Mouse (Mus musculus): ENCODE measurements around the gene Cep112.

Gene Cep112

DNA sequence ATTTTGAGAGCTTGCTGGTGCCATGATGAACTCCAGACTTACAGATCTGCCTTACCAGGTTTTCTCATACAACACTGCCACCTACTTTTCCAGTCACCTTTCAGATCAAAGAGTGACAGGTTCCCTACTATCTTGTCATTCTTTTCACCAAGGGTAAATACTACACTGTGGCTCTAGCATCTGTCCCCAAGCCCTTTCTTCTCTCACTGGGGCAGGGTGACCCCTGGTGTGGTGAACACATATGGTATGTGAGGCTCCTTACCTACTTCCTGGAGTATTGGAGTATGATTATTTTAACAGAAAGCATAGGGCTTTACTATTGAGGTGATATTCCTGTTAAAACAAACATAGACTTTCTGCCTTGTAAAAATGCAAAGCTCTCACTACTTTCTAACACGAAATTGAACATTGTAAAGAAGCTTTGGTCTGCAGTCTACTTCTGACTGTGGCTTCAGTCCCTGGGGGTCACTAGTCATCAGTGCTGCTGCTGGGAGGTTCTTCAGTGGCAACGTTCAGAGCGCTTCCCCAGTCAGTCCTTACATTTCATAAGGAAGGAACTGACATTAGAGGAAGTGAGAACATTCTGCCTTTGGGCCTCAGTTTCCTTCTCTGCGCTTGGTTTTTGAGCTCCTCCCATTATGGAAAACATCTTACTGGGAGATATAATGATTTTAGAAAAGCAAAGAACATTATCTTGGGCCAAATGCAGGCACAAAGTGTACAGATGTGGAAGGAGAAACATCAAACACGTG lies 168.4 kb downstream of the Cep112 start:
- intact Hi-C loops (cut with DNase I), result no loop called here

DNA sequence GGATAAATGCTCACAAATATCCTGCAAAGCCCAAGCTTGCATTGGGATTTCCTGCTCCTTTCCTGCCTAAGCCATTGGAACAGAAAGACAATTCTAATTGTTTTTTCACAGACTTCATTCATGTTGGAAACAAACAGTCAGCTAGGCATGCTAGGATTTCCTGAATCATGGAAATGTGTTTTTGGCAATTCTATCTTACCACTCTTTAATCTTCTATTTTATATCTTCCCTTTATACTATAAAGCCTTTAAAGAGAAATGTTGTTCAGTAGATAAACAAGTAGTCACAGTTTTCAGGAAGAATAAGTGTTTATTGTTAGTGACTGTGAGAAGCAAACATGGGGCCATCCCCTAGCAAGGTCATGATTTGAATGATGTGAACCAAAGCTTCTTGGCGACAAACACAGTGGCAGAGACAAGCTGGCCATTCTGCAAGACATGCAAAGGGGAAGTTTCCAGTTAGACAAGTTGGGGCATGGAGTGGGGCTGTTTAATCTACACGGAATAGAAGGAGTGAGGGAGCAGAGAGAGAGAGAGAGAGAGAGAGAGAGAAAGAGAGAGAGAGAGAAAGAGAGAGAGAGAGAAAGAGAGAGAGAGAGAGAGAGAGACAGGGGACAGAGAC lies 169.1 kb downstream of the Cep112 start:
- intact Hi-C loops (cut with DNase I), result no loop called here

DNA sequence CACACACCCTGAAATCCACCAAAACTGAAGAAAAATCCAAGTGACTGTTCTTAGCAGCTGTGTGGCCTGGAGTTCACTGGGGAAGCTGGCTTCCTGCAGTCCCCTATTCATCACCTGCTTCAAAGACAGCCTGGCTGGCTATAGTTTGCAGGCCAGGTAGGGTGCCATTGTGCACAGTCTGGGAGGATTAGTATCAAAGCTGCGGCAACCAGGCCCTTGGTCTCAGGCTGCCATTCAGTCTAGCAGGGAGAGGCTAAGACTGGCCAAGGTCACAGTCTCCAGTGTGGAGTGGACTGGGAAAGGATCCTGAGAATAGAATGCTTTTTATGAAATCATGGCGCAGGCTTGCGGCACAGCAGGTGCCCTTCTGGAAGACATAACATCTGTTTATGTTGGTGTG lies 180.3 kb downstream of the Cep112 start:
- intact Hi-C loops (cut with DNase I), result no loop called here

DNA sequence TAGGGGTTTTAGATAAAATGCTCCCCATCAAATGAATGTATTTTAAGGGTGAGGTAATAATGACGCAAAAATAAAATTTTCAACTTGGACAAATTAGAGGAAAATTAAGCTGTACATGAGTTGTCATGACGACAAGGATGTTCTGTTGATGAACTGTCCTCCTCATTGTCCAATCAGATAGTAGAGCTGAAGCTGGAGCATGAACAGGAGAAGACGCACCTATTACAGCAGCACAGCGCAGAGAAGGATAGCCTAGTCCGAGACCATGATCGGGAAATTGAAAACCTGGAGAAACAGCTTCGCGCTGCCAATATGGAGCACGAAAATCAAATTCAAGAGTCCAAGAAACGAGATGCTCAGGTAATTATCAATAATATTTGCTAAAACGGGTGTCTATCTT lies 181.0 kb downstream of the Cep112 start:
- intact Hi-C loops (cut with DNase I), result no loop called here

DNA sequence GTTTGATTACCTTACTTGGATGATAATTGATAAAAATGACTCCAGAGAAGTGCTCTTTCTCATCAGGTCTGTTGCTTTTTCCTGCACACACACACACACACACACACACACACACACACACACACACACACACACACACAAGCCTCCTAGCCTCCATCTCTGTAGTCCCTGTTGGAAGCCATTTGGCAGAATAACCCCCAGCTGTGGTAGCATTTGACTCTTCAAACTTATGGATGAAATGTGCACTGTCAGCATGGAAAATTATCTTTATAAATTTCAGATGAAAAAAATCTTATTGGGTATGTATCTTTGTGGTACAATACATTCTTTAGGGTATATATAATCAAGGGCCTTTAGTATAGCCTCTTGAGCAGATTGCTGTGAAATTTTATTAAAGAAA lies 181.8 kb downstream of the Cep112 start:
- intact Hi-C loops (cut with DNase I), result no loop called here

DNA sequence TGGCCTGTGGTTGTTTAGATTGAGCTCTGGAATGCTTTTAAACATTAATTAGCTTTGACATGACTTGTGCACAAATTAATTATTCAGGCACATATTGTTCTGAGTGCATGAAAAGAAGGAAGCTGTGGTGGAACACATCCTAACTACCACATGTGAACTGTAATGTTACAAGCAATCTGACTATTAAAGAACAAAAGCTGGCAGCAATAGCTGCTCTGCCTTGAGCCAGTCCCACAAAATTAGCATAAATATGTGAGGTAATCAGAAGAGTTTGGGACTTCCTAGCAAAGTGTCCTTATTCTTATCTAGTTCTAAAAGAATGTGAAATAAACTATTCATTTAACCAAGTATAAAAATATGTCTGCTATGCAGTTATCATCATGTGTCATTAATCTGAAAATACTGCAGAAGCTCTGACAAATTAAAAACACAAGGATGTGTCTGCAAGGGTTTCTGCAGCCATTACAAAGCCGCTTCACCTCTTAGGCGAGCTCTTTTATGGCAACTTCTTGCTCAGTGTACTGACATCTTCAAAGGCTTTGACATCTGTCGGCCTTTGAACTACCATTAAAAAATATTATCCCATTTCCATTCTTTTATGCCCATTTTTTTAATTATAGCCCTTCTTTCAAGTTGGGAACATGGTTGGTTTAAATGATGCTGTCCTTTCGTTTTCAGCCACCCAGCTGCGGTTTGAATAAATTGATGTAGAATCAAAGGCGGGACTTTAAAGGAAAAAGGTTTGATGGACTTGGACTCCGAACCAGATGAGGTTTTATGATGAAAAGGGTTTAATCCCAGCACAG lies 195.8 kb downstream of the Cep112 start:
- intact Hi-C loops (cut with DNase I), result no loop called here

DNA sequence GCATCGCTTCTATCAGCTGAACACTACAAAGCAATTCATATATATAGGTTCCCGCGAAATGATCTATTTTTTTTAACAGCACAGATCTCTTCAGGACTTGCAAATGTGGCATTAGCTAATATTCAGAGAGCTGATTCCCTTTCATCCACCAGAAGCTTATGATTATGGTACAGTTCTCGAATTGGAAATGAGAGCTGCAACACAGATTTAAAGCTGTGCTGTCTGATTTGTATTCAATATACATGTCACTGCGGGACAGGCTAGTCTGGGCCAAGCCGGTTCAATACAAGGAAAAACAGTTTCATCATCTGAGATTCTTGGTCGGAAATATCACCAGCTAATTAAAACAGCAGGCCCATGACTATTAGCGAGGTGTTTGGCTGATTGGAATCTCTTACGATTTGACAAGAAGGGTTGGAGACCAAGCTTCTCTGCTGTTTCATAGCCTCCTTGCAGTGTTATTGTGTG lies 196.5 kb downstream of the Cep112 start:
- intact Hi-C loops (cut with DNase I), result no loop called here

DNA sequence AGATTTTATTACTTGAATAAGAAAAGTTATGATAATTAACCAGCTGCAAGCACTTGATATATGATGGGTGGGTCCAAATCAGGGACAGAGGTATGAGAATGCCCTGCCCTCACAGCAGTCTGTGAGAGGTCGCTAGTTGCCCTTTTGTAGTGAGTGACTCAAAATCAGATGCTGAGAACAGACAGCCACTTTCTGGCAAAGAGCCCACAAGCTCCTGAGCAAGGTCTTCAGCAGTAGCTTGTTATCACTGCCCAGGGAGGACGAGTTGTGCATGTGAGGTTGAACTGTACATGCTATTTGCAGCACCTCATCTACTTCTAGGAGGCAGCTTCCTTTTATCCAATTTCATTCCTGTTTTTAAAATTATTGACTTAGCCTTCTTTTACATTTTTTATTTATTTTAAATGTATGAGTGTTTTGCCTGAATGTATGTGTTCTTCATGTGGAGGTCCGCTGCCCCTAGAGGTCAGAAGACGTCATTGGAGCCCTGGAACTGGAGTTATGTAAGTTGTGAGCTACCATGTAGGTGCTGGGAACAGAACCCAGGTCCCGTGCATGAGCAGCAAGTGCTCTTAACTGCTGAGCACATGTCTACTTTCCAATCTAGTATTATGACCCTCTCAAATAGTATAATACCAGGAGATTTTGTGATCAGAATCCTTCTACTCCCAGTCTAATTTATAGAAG lies 200.7 kb downstream of the Cep112 start:
- intact Hi-C loops (cut with DNase I), result no loop called here

DNA sequence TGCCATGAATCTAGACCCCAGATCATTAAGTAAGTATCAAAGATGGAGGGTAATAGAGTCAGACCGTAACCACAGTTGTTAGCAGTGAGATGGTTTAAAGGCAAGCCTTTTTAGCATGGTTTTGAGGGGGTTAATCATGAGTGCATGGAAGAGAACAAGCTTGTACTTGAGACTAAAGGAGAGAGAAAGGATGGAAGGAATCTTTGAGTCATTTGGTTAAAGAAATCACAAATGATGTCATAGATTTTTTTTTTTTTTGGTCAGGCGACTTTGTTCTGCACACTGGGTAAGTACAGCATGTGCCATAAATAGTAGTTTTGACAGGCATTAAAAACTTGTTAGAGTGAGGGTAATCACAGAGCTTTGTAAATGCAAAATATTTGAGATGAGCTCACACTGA lies 212.8 kb downstream of the Cep112 start:
- intact Hi-C loops (cut with DNase I), result no loop called here

DNA sequence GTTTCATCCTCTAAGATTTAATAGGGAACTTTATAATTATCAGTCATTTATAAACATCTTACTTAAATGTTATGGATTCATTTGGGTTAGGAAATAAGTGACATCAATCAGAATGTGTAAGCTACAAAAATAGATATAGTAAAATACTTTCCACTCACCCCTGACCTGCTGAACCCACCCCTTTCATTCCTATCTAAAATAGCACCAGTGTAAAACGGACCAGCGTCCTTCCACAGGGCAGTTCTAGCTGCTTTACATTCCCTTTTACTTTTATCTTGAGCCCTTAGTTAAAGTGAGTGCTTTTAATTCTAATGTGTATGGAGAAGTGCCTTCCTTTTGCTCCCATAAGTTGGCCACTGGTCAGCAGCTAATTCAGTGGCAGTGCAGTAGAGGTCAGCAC lies 230.6 kb downstream of the Cep112 start:
- intact Hi-C loops (cut with DNase I), result no loop called here

DNA sequence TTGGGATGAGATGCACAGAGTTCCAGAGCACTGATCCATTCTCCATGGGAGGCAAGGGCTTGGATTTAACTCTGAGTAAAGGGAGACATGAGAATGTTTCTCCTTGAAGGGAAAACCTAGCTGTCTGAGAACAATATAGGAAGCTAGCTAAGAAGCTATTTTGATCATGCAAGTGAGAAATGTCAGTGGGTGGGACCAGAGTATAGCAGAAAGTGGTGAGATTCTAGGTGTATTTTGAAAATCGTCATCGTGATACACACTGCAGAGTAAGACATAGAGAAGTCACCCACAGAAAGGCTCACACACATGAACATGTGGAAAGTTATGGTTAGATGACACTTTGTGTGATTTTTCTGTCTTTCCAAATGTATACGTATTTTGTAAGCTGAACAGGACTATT lies 257.0 kb downstream of the Cep112 start:
- intact Hi-C loops (cut with DNase I), result no loop called here

DNA sequence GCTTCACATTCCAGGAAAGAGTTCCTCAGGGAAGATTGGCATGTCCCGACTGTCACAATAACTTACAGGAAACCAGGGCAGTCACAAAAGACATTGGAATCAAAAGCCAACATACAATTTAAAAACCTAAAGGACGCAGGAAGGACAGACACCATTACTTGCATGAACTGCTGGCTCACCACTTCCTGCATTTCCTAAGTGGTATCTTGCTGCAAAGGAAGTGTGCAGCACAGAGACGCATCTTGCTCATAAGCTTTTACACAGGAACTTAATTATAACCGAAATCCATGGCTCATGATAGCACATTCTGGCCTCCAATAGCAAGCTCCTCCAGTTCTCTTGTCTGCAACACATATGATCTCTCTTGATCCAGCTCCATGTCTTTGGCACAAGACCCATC lies 271.6 kb downstream of the Cep112 start:
- intact Hi-C loops (cut with DNase I), result no loop called here

DNA sequence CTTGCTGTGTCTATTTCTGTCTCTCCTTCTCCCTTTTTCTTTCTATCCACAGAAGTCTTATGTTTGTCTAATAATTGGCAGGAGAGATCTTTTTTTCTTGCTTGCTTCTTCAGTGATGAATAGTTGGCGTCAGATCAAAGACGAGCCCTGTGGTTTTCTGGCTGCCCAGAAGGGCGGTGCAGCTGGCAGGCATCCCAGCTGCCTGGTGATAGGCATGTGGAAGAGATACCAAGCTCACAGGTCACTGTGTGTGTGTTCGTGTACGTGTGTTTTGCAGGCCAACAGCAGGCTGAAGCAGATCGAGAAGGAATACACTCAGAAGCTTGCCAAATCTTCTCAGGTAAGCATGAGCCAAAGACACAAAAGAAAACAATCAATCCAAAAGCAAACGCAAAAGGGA lies 327.3 kb downstream of the Cep112 start:
- intact Hi-C loops (cut with DNase I), result no loop called here

DNA sequence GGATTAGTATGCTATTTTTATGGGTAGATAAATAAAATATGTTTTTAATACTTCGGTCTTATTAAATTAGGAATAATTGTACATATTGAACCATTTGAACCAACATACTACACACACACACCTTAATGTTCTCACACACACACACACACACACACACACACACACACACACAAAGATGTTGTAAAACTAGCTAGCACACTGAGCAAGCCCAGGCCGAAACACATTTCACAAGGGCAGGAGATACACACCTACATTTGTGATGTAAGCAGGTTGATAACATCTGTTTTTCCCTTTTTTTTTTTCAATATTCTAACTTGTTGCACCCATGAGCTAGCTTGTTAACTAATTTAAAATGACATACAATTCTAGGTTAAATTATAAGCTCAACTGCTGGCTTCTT lies 327.8 kb downstream of the Cep112 start:
- intact Hi-C loops (cut with DNase I), result no loop called here

DNA sequence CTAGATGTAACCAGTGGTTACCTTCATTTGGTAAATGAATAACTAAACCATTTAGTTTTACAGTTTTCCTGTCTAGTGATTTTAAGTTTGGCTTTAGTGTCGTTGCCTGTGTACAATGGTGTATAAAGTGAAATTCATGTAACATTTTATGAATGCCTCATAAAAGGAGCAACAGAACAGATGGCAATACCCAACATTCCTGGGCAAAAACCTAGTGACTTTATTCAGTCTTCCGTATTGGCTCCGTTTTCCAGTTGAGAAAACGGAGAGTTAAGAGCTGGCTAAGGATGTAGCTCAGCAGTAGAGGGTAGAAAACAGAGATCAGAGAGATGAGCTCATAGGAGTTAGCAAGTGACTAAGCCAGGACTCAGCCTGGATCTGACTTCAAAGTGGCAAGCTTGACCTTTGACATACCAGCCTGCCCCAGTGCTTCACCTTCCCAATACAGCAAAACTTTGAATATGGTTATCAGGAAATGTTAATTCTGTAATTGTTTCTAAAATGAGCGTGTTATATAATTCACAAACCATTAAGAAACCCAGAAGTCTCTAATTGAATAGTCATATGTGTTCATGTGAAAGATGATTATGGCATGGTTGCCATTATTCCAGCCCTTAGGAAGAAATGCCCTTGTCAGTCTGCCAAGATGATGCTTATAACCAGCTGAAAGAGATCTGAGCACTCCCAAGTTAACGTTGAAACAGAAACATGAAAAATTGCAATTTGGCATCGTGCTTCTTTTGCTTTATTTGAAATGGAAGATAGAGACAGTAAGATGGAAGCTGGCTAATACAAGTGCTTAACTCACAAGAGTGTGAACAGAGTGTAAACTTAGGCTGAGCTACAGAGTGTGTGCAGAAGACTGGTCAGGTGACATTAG lies 328.6 kb downstream of the Cep112 start:
- intact Hi-C loops (cut with DNase I), result no loop called here

DNA sequence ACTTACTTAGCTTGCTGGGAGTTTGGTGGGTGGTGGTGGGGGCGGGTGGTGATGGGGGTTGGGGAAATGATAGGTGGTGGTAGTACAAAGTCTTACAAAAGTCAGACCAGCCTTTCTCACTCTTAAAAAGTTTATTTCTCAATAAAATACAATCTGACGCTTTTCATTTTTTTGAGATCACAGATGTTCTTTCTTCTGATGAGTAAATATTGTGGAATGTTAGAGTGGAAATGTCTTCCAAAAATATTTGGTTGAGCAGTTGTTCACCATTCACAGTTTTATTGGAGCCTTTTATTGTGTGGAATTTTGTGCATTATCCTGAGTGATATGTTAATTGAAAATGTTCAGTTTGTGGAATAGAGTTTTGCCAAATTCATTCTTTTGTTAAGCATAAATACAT lies 332.2 kb downstream of the Cep112 start:
- intact Hi-C loops (cut with DNase I), result no loop called here

DNA sequence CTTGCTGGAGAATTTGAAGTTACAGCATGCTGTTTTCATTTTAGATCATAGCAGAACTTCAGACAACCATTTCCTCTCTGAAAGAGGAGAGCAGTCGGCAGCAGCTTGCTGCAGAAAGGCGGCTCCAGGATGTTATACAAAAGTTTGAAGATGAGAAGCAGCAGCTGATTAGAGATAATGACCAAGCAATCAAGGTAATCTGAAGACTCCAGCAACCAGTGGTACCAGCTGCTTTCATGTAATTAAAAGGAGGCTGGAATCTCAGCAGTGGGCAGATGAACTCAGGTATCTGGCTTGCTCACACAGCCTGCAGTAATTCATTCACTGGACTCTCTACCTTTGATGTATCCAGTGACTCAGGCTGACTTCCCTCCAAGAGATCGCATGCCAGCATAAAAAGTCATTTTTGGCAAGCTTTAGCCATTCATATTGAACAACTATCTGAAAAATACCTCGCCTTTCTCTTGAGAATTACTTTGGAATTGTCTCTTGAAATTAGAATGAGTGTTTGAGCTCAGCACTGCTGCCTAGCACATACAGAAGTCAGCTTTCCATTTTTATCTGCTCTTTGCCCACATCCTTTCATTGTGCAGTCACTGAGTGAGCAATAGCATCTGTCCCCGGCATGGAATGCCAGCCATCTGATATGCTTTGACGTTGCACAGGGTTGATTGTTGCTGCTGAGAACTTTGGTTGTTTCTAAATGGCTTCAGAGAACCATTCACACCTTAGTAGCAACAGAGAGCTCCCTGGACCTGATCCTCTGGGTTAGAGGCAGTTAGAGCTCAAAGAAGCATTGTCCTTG lies 332.8 kb downstream of the Cep112 start:
- intact Hi-C loops (cut with DNase I), result no loop called here

DNA sequence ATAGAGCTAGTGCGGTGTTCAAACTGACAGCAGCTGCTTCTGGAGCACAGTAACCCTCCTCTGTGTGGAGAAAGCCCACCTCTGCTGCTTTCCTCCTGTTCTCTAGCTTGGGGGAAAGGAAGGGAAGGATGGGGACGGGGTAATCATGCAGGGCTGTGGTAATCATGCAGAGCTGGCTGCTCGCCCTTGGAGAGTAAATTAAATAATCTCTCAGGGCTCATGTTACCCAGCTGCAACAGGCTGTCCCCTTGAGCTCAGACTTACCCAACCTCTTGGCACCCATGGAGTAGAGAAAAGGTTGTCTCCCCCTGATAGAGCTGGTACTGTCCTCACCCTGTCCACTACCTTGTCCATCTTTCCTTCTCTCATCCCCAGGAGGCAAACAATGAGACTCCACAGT lies 345.1 kb downstream of the Cep112 start:
- intact Hi-C loops (cut with DNase I), result no loop called here

DNA sequence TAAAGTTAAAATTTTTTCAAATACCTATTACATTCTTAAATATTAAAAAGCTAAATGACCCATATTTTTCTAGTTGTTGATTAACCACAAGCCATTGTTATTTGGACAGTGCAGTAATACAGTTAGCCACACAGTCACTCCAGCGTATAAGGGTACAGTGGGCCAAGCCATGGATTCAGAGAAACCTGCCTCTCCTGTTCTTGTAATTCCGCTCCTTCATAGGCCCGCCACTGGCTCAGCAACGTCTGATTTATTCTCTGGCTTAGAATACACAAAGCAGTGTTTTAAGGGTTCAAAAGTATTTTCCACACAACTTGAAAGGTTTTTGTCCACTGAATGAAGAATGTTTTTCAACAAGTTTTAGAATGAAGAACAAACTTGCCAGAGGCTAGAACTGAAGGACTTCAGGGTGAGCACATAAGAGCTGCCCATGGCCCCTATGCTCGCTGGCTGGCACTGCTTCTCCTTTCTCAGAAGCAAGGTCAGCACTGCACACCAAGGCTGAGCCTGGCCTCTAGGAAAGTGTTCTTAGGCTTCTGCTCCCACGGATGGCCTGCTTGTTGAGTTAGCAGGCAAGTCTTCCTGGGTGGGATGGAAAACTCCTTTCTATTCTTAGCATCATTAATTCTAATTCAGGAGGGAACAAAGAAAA lies 349.2 kb downstream of the Cep112 start:
- intact Hi-C loops (cut with DNase I), result no loop called here

Measured in adrenal gland (tissue).